Mouse (Mus musculus) heart, postnatal 0 days (tissue): Measurements from ENCODE around the gene Fbxo44.

ENCODE experiments used
- CTCF ChIP-seq: IDR thresholded peaks from 2 replicates; pipeline ENCODE4 v1.5.1; 2016; ENCODE audit warnings: antibody characterized with exemption, control low read depth, low read depth
- EP300 ChIP-seq: IDR thresholded peaks from 2 replicates; pipeline ENCODE4 v1.6.1; 2016; ENCODE audit warnings: antibody characterized with exemption, low read depth

DNA sequence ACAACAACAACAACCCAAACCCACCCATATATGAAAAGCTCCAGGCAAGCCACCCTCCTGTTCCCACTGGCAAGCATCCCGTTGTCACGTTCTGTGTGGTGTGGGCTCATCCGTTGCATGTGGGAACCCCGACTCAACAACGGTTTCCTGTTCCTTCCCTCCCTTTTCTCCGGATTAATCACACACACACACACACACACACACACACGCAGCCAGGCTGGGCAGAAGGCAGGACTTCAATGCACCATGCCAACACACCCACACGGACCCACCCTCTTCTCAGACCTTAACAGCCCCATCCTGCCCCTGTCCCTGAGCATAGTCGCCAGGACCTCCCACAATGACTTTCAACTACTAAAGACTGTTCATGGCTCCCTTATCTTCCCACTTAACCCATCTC is 39.7 kb downstream of the Fbxo44 start:
- TF ChIP-seq CTCF, result no peak
- TF ChIP-seq EP300, result no peak
